Mouse (Mus musculus): ENCODE results near the gene Hsdl2. TPM values are rescaled to one million over a fixed set of nuclear protein-coding genes. Genes with fewer than 3 reads are reported as not detected.
A peak's percentile ranks its signal among the peaks of the same experiment; 100 is the strongest.
"Not testable (repeated sequence)": the region's sequence is repeated elsewhere in the genome, so short reads cannot be mapped to it uniquely, and the experiment has no call there.

Hsdl2 gene
- polyA plus RNA-seq, 2 experiments = 16.1 to 19.6 TPM

- no peak overlapping the region for H3K4me3 ChIP-seq (replicated peaks; ENCODE audit: low read length)
- H3K4me2 ChIP-seq (replicated peaks; ENCODE audit: low read depth, low read length, severe bottlenecking) = no peak overlapping the region
- H3K9ac ChIP-seq (ENCODE audit: low read depth, low read length, severe bottlenecking) = no peak overlapping the region
- no peaks in the 10 kb centered on the region for H3K36me3 ChIP-seq (ENCODE audit: control insufficient read depth, insufficient read depth, low read length)
- no peaks in the 10 kb centered on the region for H3K4me1 ChIP-seq (ENCODE audit: control insufficient read depth, insufficient read depth, low read length)
- DNase-seq (ENCODE audit: low spot score) = no peak
- TF ChIP-seq POLR2A (IDR thresholded peaks at IDR 0.05; ENCODE audit: borderline replicate concordance, extremely low read depth, insufficient read depth, insufficient read length) = no peak
- no peak overlapping the region for H3K27ac ChIP-seq (replicated peaks; ENCODE audit: low read depth, low read length)
- WGBS = 77% methylated on average over 8 of the region's 8 CpGs
- no peak for ATAC-seq (ENCODE audit: low FRiP score, low read depth)
- no peaks in the 10 kb centered on the region for H3K27me3 ChIP-seq (ENCODE audit: control insufficient read depth, insufficient read depth, low read length)
- no peaks in the 10 kb centered on the region for H3K9me3 ChIP-seq (ENCODE audit: control insufficient read depth, low read length)
These were observed 15.7 kb upstream of the Hsdl2 start for GRCm38 (mm10) chr4:59565571-59566188.

- H3K9me3 ChIP-seq (ENCODE audit: control insufficient read depth, low read length) = no peaks in the 10 kb centered on the region
- TF ChIP-seq POLR2A (IDR thresholded peaks at IDR 0.05; ENCODE audit: borderline replicate concordance, extremely low read depth, insufficient read depth, insufficient read length) = no peak
- no peak overlapping the region for H3K9ac ChIP-seq (ENCODE audit: low read depth, low read length, severe bottlenecking)
- no peak overlapping the region for H3K27ac ChIP-seq (replicated peaks; ENCODE audit: low read depth, low read length)
- DNase-seq (ENCODE audit: low spot score) (no peak), ATAC-seq (ENCODE audit: low FRiP score, low read depth) (no peak)
- H3K4me2 ChIP-seq (replicated peaks; ENCODE audit: low read depth, low read length, severe bottlenecking) = no peak overlapping the region
- WGBS = 81% methylated on average over 6 of the region's 6 CpGs
- H3K36me3 ChIP-seq (ENCODE audit: control insufficient read depth, insufficient read depth, low read length) = no peaks in the 10 kb centered on the region
- no peaks in the 10 kb centered on the region for H3K4me1 ChIP-seq (ENCODE audit: control insufficient read depth, insufficient read depth, low read length)
- H3K4me3 ChIP-seq (replicated peaks; ENCODE audit: low read length) = no peak overlapping the region
- no peaks in the 10 kb centered on the region for H3K27me3 ChIP-seq (ENCODE audit: control insufficient read depth, insufficient read depth, low read length)
These were observed 13.6 kb upstream of the Hsdl2 start for GRCm38 (mm10) chr4:59567576-59568260.

- Histone ChIP-seq H3K9ac (ENCODE audit: low read depth, low read length, severe bottlenecking) (no peak overlapping the region), H3K36me3 (ENCODE audit: control insufficient read depth, insufficient read depth, low read length) (no peaks in the 10 kb centered on the region), H3K4me3 (replicated peaks; ENCODE audit: low read length) (no peak overlapping the region), H3K9me3 (ENCODE audit: control insufficient read depth, low read length) (no peaks in the 10 kb centered on the region), H3K4me1 (ENCODE audit: control insufficient read depth, insufficient read depth, low read length) (no peaks in the 10 kb centered on the region), H3K4me2 (replicated peaks; ENCODE audit: low read depth, low read length, severe bottlenecking) (no peak overlapping the region), H3K27me3 (ENCODE audit: control insufficient read depth, insufficient read depth, low read length) (no peaks in the 10 kb centered on the region), H3K27ac (replicated peaks; ENCODE audit: low read depth, low read length) (no peak overlapping the region)
- DNase-seq (ENCODE audit: low spot score) (peak; percentile 88), ATAC-seq (ENCODE audit: low FRiP score, low read depth) (peak; percentile 60; the same call in 1 of the 2 replicates)
- WGBS = 5% methylated on average over 7 of the region's 7 CpGs
- TF ChIP-seq POLR2A (IDR thresholded peaks at IDR 0.05; ENCODE audit: borderline replicate concordance, extremely low read depth, insufficient read depth, insufficient read length) = no peak
These were observed 11.8 kb upstream of the Hsdl2 start for GRCm38 (mm10) chr4:59569538-59569937.

- not testable (repeated sequence) for H3K4me2 ChIP-seq (replicated peaks; ENCODE audit: low read depth, low read length, severe bottlenecking); H3K4me3 ChIP-seq (replicated peaks; ENCODE audit: low read length); H3K9ac ChIP-seq (ENCODE audit: low read depth, low read length, severe bottlenecking); H3K27me3 ChIP-seq (ENCODE audit: control insufficient read depth, insufficient read depth, low read length); H3K36me3 ChIP-seq (ENCODE audit: control insufficient read depth, insufficient read depth, low read length); H3K9me3 ChIP-seq (ENCODE audit: control insufficient read depth, low read length); H3K27ac ChIP-seq (replicated peaks; ENCODE audit: low read depth, low read length); DNase-seq (ENCODE audit: low spot score); ATAC-seq (ENCODE audit: low FRiP score, low read depth); H3K4me1 ChIP-seq (ENCODE audit: control insufficient read depth, insufficient read depth, low read length)
- 90% methylated on average over 7 of the region's 8 CpGs for WGBS
These were observed 10.8 kb upstream of the Hsdl2 start for GRCm38 (mm10) chr4:59570519-59570918.

GRCm38 (mm10) chr4:59572521-59573118, 8.7 kb upstream of the Hsdl2 start:
- no peaks in the 10 kb centered on the region for H3K36me3 ChIP-seq (ENCODE audit: control insufficient read depth, insufficient read depth, low read length)
- H3K9me3 ChIP-seq (ENCODE audit: control insufficient read depth, low read length) = no peaks in the 10 kb centered on the region
- DNase-seq (ENCODE audit: low spot score) (no peak), ATAC-seq (ENCODE audit: low FRiP score, low read depth) (no peak)
- no peak overlapping the region for H3K9ac ChIP-seq (ENCODE audit: low read depth, low read length, severe bottlenecking)
- 85% methylated on average over 11 of the region's 11 CpGs for WGBS
- H3K4me1 ChIP-seq (ENCODE audit: control insufficient read depth, insufficient read depth, low read length) = no peaks in the 10 kb centered on the region
- H3K4me2 ChIP-seq (replicated peaks; ENCODE audit: low read depth, low read length, severe bottlenecking) = no peak overlapping the region
- H3K4me3 ChIP-seq (replicated peaks; ENCODE audit: low read length) = no peak overlapping the region
- no peak for TF ChIP-seq POLR2A (IDR thresholded peaks at IDR 0.05; ENCODE audit: borderline replicate concordance, extremely low read depth, insufficient read depth, insufficient read length)
- H3K27ac ChIP-seq (replicated peaks; ENCODE audit: low read depth, low read length) = no peak overlapping the region
- no peaks in the 10 kb centered on the region for H3K27me3 ChIP-seq (ENCODE audit: control insufficient read depth, insufficient read depth, low read length)

All from limb, embryonic 14.5 days (tissue).